Mouse (Mus musculus) liver, embryonic 15.5 days (tissue): Measurements from ENCODE around the gene Tsen15. TPM values are rescaled to one million over a fixed set of nuclear protein-coding genes. Genes with fewer than 3 reads are reported as not detected.

Experiments used
- ATAC-seq: fragments of 200-750 bp; cut with Nextera tagmentation; 2 replicates; pipeline ENCODE4 v1.8.0; 2017; ENCODE audit warnings: moderate number of reproducible peaks, mild to moderate bottlenecking, moderate library complexity; ENCODE audit not compliant: insufficient read depth
- H3K27ac ChIP-seq: fragments of 300-500 bp; sonication (generic); replicated peaks from 2 replicates; pipeline ENCODE4 v1.5.1; 2015; ENCODE audit warnings: mild to moderate bottlenecking, inconsistent platforms
- H3K27me3 ChIP-seq: fragments of 300-500 bp; sonication (generic); 2 replicates; pipeline ENCODE4 v1.6.1; 2015; ENCODE audit warnings: mild to moderate bottlenecking, inconsistent platforms
- H3K36me3 ChIP-seq: fragments of 300-500 bp; sonication (generic); replicated peaks from 2 replicates; pipeline ENCODE4 v1.6.1; 2015; ENCODE audit warnings: moderate library complexity, mild to moderate bottlenecking, inconsistent platforms
- H3K4me1 ChIP-seq: fragments of 300-500 bp; sonication (generic); replicated peaks from 2 replicates; pipeline ENCODE4 v1.6.1; 2015; ENCODE audit warnings: inconsistent platforms
- H3K4me2 ChIP-seq: fragments of 300-500 bp; sonication (generic); 2 replicates; pipeline ENCODE4 v1.6.1; 2015; ENCODE audit warnings: moderate library complexity, mild to moderate bottlenecking, inconsistent platforms
- H3K4me3 ChIP-seq: fragments of 300-500 bp; sonication (generic); replicated peaks from 2 replicates; pipeline ENCODE4 v1.5.1; 2015; ENCODE audit warnings: mild to moderate bottlenecking, inconsistent platforms
- H3K9ac ChIP-seq: fragments of 300-500 bp; sonication (generic); 2 replicates; pipeline ENCODE4 v1.6.1; 2015; ENCODE audit warnings: moderate library complexity, mild to moderate bottlenecking, inconsistent platforms
- H3K9me3 ChIP-seq: fragments of 300-500 bp; sonication (generic); replicated peaks from 2 replicates; pipeline ENCODE4 v1.6.1; 2016; ENCODE audit warnings: inconsistent platforms
- WGBS: fragments of 180-500 bp; shearing (Covaris S2); methylation state at CpG from one replicate; pipeline ENCODE4 v1.1.7; 2015; ENCODE audit warnings: mixed read lengths; ENCODE audit not compliant: insufficient replicate concordance; 5-methylcytosine and 5-hydroxymethylcytosine counted together
- polyA plus RNA-seq: library from polyadenylated mRNA; unstranded; fragments of >200 nt; fragmentation: Nextera tagmentation; extraction: Ambion mirVana; gene quantifications from 2 replicates; pipeline ENCODE4 v1.2.1, GENCODE M21; 2015

Gene Tsen15
- polyA plus RNA-seq, 1 experiment from 2014 or later = 21.4 TPM

DNA sequence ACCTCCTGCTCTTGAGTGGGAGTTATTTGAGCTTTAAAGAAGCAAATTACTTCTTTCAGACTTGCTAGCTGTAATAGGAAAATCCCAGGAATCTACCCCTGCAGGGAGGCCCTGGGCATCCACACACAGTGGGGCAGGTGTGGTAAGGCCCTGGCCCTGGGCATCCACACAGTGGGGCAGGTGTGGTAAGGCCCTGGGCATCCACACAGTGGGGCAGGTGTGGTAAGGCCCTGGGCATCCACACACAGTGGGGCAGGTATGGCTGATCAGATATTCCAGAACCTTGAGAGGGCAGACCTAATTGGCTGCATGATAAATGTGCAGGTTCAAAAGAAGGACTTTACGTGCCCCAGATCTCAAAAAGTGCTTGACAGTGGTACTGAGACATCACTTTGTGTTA lies 1.9 kb downstream of the Tsen15 start:
- H3K9me3 ChIP-seq = no peaks in the 10 kb centered on the region
- no peak overlapping the region; the same call in 1 of the 2 replicates for H3K4me2 ChIP-seq
- no peak overlapping the region for H3K27ac ChIP-seq
- no peak overlapping the region for H3K9ac ChIP-seq
- ATAC-seq = no peak
- peaks cover 28% of the 10 kb centered on the region for H3K36me3 ChIP-seq
- no peak overlapping the region for H3K4me3 ChIP-seq
- peaks cover 17% of the 10 kb centered on the region for H3K4me1 ChIP-seq
- no peaks in the 10 kb centered on the region; the same call in 1 of the 2 replicates for H3K27me3 ChIP-seq
- 76% methylated on average over 1 of the region's 1 CpGs for WGBS

DNA sequence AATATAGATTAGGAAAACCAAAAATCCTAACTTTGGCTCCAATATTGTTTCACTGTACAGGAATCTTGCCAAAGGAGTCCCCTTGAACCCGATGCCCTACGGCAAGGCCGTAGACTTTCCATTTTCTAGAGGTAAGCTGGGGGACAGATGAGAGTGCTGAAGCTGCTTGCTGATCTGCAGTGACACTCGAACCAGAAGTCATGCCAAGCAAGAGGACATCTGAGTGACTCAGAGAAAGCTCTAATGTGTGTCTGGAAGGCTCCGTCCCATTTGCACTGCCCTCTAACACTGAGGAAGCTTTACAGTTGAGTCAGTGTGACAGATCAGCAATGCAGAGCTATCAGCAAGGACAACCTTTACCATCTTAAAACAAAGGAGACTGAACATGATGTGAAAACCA lies 8.2 kb downstream of the Tsen15 start:
- no peaks in the 10 kb centered on the region for H3K27me3 ChIP-seq
- 80% methylated on average over 5 of the region's 5 CpGs for WGBS
- ATAC-seq = no peak
- peaks cover 55% of the 10 kb centered on the region for H3K36me3 ChIP-seq
- H3K4me1 ChIP-seq = no peaks in the 10 kb centered on the region
- H3K4me3 ChIP-seq = no peak overlapping the region
- H3K27ac ChIP-seq = no peak overlapping the region
- no peaks in the 10 kb centered on the region for H3K9me3 ChIP-seq
- no peak overlapping the region for H3K9ac ChIP-seq
- no peak overlapping the region for H3K4me2 ChIP-seq

DNA sequence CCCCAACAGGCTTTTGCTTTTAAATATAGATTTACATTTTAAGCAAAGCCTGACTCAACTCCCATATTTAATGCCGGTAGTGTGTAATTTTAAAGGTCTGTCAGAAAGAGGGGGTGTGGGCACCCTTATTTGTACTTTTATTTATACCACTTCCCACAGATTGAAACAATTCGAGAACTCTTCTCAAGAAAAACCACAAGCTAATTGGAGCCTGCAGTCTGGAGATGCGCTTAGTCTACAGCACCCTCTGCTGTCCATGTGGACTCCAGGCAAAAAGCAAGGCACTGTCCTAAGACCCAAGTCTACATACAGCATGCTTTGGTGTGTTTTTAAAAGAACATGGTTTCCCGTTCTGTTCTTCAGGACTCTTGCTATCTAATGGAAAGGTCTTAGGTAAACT lies 17.3 kb downstream of the Tsen15 start:
- H3K27me3 ChIP-seq = no peaks in the 10 kb centered on the region
- 28% methylated on average over 4 of the region's 4 CpGs for WGBS
- H3K9me3 ChIP-seq = no peaks in the 10 kb centered on the region
- H3K4me1 ChIP-seq = no peaks in the 10 kb centered on the region
- H3K4me3 ChIP-seq = no peak overlapping the region
- no peak overlapping the region for H3K27ac ChIP-seq
- no peak for ATAC-seq
- no peak overlapping the region for H3K9ac ChIP-seq
- peaks cover 21% of the 10 kb centered on the region for H3K36me3 ChIP-seq
- no peak overlapping the region for H3K4me2 ChIP-seq

DNA sequence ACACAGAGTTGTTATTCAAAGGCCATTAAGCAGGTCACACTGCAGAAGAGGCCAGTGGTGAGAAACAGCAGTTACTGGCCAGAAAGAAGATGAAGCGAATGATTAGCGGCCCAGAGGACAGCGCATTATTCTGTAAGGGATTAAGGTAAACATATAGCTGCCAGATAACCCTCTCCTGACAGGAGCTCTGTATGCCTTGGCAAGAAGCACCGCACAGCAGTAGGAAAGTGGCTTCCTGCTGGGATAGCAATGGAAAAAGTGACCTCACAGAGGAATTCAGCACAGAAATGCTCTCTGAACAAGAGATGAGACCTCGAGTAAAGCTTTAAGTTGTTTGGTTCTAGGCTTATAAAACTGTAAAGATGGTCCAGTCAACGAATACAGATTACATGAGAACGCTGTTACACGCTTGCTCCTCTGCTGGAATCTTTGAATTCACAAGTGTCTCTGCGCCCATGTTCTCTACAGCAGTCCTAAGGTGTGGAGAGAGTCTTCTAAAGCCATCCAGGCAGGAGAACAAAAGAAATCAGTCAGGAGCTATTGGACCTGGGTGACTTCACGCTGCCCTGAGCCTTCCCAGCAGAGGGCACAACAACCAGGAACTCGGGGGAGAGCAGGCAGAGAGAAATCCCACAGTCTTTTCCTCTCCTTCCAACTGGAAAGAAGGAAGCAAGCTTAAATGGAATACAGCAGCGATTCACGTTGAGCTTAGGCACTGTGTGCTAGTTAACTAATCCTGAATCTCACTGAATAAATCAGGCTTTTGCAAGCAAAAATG lies 18.0 kb downstream of the Tsen15 start:
- Histone ChIP-seq H3K4me2 (no peak overlapping the region), H3K9me3 (no peaks in the 10 kb centered on the region), H3K27me3 (no peaks in the 10 kb centered on the region), H3K27ac (no peak overlapping the region), H3K4me1 (no peaks in the 10 kb centered on the region), H3K9ac (no peak overlapping the region), H3K4me3 (no peak overlapping the region), H3K36me3 (peaks cover 21% of the 10 kb centered on the region)
- ATAC-seq = no peak
- 67% methylated on average over 13 of the region's 13 CpGs for WGBS

DNA sequence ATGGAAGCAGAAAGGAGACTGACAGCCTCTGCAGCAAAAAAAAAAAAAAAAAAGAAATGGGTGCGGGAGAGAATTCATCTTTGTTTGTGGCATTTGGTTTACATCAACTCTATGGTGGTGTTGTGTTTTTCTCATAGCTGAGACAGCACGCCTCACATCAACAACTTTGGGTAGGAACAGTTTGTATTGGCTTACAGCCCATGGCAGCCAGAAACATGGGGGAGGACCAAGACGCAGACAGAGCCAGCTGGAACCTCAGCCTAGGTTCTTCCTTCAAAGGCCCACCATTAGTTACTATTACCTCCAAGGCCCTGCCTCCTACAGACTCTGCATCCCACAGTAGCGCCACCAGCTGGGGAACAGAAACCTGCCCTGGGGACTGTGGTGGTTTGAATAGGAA lies 29.8 kb downstream of the Tsen15 start:
- H3K4me3 ChIP-seq = no peak overlapping the region
- WGBS = 66% methylated on average over 4 of the region's 4 CpGs
- H3K9ac ChIP-seq = no peak overlapping the region
- no peaks in the 10 kb centered on the region for H3K4me1 ChIP-seq
- H3K27me3 ChIP-seq = no peaks in the 10 kb centered on the region
- H3K36me3 ChIP-seq = no peaks in the 10 kb centered on the region
- H3K9me3 ChIP-seq = no peaks in the 10 kb centered on the region
- no peak overlapping the region for H3K4me2 ChIP-seq
- no peak for ATAC-seq
- H3K27ac ChIP-seq = no peak overlapping the region

DNA sequence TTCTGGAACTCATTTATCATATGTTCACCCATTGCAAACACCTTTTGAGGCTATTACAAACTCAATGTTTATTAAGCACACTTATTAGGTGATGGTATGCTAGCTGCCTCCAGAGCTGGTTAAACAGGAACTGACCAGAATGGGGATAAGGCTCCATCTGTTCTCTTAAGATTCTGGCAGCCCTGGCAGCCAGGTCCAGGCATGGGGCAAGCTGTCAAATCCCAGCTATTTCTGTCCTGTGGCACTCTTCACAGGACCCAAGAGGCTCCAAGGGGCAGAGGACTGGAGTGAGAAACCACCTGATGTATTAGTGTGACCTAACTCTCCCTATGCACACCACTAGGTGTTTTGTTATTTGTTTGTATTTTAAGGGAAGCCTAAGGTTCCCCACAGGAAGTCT lies 38.5 kb downstream of the Tsen15 start:
- H3K27me3 ChIP-seq = no peaks in the 10 kb centered on the region
- H3K4me3 ChIP-seq = no peak overlapping the region
- no peak for ATAC-seq
- H3K9me3 ChIP-seq = no peaks in the 10 kb centered on the region
- H3K9ac ChIP-seq = no peak overlapping the region
- no peak overlapping the region for H3K4me2 ChIP-seq
- no peaks in the 10 kb centered on the region for H3K4me1 ChIP-seq
- no peak overlapping the region for H3K27ac ChIP-seq
- H3K36me3 ChIP-seq = no peaks in the 10 kb centered on the region

DNA sequence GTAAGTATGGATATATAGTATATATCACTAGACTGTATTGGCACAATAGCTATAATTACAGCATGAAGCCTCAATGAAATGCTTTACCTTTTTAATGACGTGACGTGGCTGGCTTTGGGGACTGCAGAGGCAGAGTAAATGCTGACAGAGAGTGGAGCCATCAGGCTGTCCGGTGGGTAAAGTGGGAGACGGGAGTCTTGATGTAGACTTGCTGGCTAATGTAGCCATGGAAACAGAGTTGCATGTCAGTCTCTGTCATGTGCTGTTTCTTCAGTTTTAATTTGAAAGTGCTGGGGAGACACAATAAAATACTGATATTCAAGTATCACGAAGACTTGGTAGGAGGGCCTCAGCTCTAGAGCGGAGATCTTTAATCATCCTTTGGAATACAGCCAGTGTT lies 62.5 kb downstream of the Tsen15 start:
- 72% methylated on average over 6 of the region's 6 CpGs for WGBS
- H3K4me1 ChIP-seq = no peaks in the 10 kb centered on the region
- no peak overlapping the region for H3K9ac ChIP-seq
- H3K4me2 ChIP-seq = no peak overlapping the region
- H3K36me3 ChIP-seq = no peaks in the 10 kb centered on the region
- H3K27me3 ChIP-seq = no peaks in the 10 kb centered on the region
- no peaks in the 10 kb centered on the region for H3K9me3 ChIP-seq
- H3K4me3 ChIP-seq = no peak overlapping the region
- no peak for ATAC-seq
- no peak overlapping the region for H3K27ac ChIP-seq

Other genes starting within 250 kb of the Tsen15 start
- 0.30 and 0.36 TPM in 2 replicates for gene Colgalt2, start 13.1 kb upstream of the Tsen15 start, polyA plus RNA-seq